Mouse (Mus musculus) kidney, adult 2 months (tissue): Measurements from ENCODE around the gene Bcan. TPM values are rescaled to one million over a fixed set of nuclear protein-coding genes. Genes with fewer than 3 reads are reported as not detected.
A peak's percentile ranks its signal among the peaks of the same experiment; 100 is the strongest.

Source experiments
- DNase-seq: peaks from one replicate; pipeline ENCODE4 v3.0.0; 2021
- H3K27ac ChIP-seq: fragments of 200-500 bp; 2 replicates; pipeline ENCODE4 v1.5.1; 2012; ENCODE audit warnings: low read depth, low read length, control low read depth, inconsistent platforms; ENCODE audit not compliant: insufficient read depth
- H3K27me3 ChIP-seq: fragments of 200-500 bp; replicated peaks from 2 replicates; pipeline ENCODE4 v1.6.1; 2012; ENCODE audit warnings: mild to moderate bottlenecking, moderate library complexity, low read length, inconsistent platforms; ENCODE audit not compliant: control insufficient read depth, insufficient read depth
- H3K36me3 ChIP-seq: fragments of 200-500 bp; 2 replicates; pipeline ENCODE4 v1.6.1; 2012; ENCODE audit warnings: mild to moderate bottlenecking, moderate library complexity, low read length, inconsistent platforms; ENCODE audit not compliant: control insufficient read depth, insufficient read depth
- H3K4me1 ChIP-seq: fragments of 200-500 bp; 2 replicates; pipeline ENCODE4 v1.6.1; 2011; ENCODE audit warnings: low read length; ENCODE audit not compliant: control insufficient read depth, insufficient read depth
- H3K4me3 ChIP-seq: fragments of 200-500 bp; 2 replicates; pipeline ENCODE4 v1.5.1; 2011; ENCODE audit warnings: mild to moderate bottlenecking, low read depth, low read length, control low read depth; ENCODE audit not compliant: insufficient read depth
- CTCF ChIP-seq: fragments of 200-500 bp; conservative IDR thresholded peaks from 2 replicates; pipeline ENCODE4 v1.5.1; 2011; ENCODE audit warnings: low read depth, mild to moderate bottlenecking, control low read depth, low read length, moderate library complexity, mixed read lengths; ENCODE audit not compliant: insufficient read depth, insufficient read length
- POLR2A ChIP-seq: fragments of 200-500 bp; IDR thresholded peaks from one replicate; pipeline ENCODE4 v1.6.1; 2011; ENCODE audit warnings: low read depth, low read length, control low read depth
- WGBS: fragments of 180-500 bp; shearing (Covaris S2); methylation state at CpG from one replicate; pipeline ENCODE4 v1.1.7; 2018; 5-methylcytosine and 5-hydroxymethylcytosine counted together
- polyA plus RNA-seq: library from polyadenylated mRNA; depleted of rRNA; stranded (reverse); fragments of >200 nt; gene quantifications from 2 replicates; pipeline ENCODE4 v1.2.3, GENCODE M21; 2012; rRNA removed

Gene Bcan
- 0.34 and 0.48 TPM in 2 replicates for polyA plus RNA-seq

- Histone ChIP-seq H3K4me1 (no peaks in the 10 kb centered on the region), H3K27ac (no peak within 1 kb of the TSS), H3K4me3 (no peak within 1 kb of the TSS), H3K27me3 (peaks cover 4% of the 10 kb centered on the region; the same call in 1 of the 2 replicates), H3K36me3 (no peaks in the 10 kb centered on the region)
- TF ChIP-seq POLR2A, result no peak
- no peak for TF ChIP-seq CTCF
- DNase-seq, result no peak
- WGBS, result under 1% methylated on average over 39 of the region's 39 CpGs
Observed at GRCm38 (mm10) chr3:88000181-88000580, at the start of gene Bcan. Bcan (minus strand) TSS chr3:88000230.

DNA sequence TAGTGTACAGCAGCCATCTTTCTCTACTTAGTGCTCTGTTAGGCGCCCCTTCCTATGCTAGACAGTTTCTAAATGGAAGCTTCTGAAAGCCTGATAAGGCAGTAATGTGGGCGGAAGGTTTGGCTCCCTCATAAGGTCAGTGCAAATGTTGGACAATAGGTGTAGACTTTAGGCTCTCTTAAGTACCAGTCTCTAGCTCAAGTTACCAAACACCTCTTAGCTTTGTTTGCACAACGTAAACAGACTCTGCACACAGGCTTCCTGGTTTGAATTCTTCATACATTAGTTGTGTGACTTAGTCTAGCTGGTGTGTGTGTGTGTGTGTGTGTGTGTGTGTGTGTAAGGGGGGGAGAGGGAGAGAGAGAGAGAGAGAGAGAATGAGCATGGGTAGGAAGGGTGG lies 49.5 kb upstream of the Bcan start:
- Histone ChIP-seq H3K27ac (no peak overlapping the region), H3K36me3 (no peaks in the 10 kb centered on the region), H3K4me3 (no peak overlapping the region), H3K4me1 (no peaks in the 10 kb centered on the region), H3K27me3 (no peaks in the 10 kb centered on the region)
- TF ChIP-seq CTCF, result no peak
- no peak for TF ChIP-seq POLR2A
- DNase-seq, result no peak
- WGBS, result 83% methylated on average over 3 of the region's 3 CpGs

DNA sequence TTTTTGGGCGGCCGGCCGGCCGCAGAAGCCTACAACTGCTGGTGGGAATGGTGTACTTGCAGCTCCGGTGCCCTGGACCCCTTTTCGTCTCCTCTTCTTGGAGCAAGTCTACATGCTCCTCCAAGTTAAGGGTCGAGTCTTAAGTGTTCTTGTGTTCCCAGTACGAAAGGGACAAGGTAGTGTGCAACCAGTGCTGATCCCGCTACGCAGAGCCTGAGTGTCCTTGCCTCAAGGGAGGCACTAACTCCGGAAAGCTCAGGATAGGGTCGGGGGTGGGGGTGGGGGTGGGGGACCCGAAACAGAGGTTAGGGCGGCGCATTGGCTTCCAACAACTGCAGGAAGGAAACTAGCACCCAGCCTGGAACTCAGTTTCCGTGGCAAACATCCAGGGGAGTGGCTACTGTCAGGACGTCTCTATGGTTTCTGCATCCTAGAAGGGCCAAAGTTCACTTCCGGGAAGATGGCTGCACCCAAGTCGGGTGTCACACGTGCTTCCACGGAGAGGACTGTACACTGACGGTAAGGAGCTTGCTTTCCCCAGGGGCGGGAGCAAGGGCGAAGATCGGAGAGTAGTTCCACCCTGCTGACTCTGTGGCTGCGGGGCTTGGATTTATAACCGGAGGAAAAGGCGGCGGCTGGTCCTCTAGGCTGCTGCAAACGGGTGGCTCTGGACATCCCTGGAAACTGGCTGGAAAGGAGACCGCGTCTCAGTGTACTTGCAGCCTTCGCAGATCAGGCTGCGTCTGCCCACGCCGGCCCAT lies 42.8 kb upstream of the Bcan start, which contains the start of gene Gpatch4:
TSS of gene Gpatch4 (plus strand) at position 448 of the 761 bp plus-strand sequence.
- 9% methylated on average over 36 of the region's 36 CpGs for WGBS
- DNase-seq, result peak; percentile 97
- H3K27me3 ChIP-seq, result no peaks in the 10 kb centered on the region
- no peaks in the 10 kb centered on the region for H3K36me3 ChIP-seq
- TF ChIP-seq POLR2A, result no peak
- TF ChIP-seq CTCF, result no peak
- H3K4me3 ChIP-seq, result peak within 1 kb of the TSS; percentile 57
- peak within 1 kb of the TSS; percentile 57; the same call in 1 of the 2 replicates for H3K27ac ChIP-seq
- H3K4me1 ChIP-seq, result no peaks in the 10 kb centered on the region

DNA sequence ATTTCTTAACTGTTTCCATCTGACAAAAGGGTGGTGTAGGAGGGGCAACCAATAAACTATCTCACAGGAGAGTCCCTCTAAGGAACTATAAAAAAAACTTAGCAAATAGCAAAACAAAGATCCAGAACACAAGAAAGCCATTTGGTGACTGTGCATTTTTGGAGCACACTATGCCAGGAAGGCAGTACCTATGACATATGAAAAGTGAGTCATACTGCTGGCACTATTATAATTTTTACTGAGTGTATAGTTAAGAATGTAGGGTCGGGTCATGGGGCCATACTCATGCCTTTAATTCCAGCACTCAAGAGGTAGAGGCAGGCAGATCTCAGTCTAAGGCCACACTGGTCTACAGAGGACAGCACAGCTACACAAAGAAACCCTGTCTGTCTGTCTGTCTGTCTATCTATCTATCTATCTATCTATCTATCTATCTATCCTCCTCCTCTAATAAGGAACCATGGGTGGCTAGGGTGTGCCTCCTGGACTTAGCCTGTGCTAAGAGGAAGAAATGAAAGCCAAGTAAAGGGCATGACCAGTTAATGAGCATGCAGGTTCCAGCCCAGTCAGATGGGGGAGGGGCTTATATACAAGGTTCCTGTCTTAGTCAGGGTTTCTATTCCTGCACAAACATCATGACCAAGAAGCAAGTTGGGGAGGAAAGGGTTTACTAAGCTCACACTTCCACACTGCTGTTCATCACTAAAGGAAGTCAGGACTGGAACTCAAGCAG lies 35.7 kb upstream of the Bcan start:
- Histone ChIP-seq H3K27me3 (no peaks in the 10 kb centered on the region; the same call in 1 of the 2 replicates), H3K4me1 (no peaks in the 10 kb centered on the region), H3K4me3 (no peak overlapping the region), H3K27ac (no peak overlapping the region), H3K36me3 (no peaks in the 10 kb centered on the region)
- DNase-seq, result no peak
- WGBS, result 63% methylated on average over 1 of the region's 1 CpGs
- no peak for TF ChIP-seq CTCF
- TF ChIP-seq POLR2A, result no peak

DNA sequence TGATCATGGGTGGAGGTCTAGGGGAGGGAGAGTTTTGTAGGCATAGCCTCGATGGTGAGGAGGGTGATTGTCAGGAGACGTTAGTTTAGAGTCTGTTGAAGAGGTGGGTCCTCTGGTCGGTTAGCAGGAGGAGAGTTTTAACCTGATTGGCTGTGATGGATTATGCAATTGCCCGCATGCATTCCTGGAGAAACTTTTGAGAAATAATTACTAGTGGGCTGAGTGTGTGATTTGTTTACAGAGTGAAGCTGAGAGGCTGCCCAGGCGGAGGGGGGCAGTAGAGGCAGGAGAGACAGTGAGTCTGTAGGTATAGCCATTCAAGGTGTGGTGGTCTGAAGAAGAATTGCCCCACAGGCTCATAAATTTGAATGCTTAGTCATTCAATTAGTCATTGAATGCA lies 33.5 kb upstream of the Bcan start:
- no peaks in the 10 kb centered on the region; the same call in 1 of the 2 replicates for H3K27me3 ChIP-seq
- H3K4me1 ChIP-seq, result no peaks in the 10 kb centered on the region
- no peaks in the 10 kb centered on the region for H3K36me3 ChIP-seq
- H3K4me3 ChIP-seq, result no peak overlapping the region
- TF ChIP-seq POLR2A (no peak), CTCF (no peak)
- whole genome bisulfite sequencing, result 56% methylated on average over 5 of the region's 5 CpGs
- no peak for DNase-seq
- H3K27ac ChIP-seq, result no peak overlapping the region

DNA sequence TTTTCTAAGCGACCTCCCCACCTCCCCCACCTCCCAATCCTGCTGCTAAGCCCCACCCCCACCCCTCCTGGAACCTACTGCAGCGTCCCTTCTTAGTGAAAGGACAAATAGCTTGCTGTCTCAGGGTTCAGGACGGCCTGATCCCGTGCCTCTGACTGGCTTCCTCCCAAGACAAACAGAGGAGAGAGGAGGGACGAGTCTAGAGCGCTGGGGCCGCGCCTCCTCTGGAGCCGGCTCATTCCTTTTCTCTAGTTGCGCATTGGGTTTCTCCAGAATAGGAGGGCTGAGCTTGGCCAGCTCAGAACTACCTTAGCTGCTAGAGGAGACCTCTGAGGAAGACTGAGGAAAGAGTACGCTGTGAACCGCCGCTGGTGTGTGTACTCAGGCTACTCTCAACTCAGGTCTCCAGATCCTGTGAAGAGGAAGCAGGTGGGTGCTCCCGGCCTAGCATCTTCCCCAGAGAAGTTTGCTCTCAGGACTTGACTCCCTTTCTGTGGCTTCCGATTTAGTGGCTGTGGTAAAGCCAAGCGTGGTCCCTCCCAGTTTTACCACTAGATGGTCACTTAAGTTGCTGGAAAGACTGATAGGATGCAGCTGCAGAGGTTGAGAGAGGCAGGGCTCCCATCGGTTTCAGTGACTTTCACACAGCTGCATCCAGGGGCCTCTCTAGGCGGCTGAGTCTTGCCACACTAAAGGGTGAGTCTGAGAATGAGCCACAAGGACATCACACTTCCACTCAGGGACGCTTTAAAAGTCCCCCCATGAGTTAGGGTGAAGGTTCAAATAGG lies 30.8 kb upstream of the Bcan start:
- Histone ChIP-seq H3K4me3 (no peak overlapping the region), H3K27ac (no peak overlapping the region), H3K4me1 (no peaks in the 10 kb centered on the region), H3K36me3 (no peaks in the 10 kb centered on the region), H3K27me3 (no peaks in the 10 kb centered on the region; the same call in 1 of the 2 replicates)
- TF ChIP-seq POLR2A (no peak), CTCF (no peak)
- peak; percentile 76 for DNase-seq
- WGBS, result 17% methylated on average over 19 of the region's 19 CpGs
